Mouse (Mus musculus): ENCODE results near the gene Camkv. TPM values are rescaled to one million over a fixed set of nuclear protein-coding genes. Genes with fewer than 3 reads are reported as not detected.

The Camkv gene
- total RNA-seq, 1 experiment, result 21.5 TPM

DNA sequence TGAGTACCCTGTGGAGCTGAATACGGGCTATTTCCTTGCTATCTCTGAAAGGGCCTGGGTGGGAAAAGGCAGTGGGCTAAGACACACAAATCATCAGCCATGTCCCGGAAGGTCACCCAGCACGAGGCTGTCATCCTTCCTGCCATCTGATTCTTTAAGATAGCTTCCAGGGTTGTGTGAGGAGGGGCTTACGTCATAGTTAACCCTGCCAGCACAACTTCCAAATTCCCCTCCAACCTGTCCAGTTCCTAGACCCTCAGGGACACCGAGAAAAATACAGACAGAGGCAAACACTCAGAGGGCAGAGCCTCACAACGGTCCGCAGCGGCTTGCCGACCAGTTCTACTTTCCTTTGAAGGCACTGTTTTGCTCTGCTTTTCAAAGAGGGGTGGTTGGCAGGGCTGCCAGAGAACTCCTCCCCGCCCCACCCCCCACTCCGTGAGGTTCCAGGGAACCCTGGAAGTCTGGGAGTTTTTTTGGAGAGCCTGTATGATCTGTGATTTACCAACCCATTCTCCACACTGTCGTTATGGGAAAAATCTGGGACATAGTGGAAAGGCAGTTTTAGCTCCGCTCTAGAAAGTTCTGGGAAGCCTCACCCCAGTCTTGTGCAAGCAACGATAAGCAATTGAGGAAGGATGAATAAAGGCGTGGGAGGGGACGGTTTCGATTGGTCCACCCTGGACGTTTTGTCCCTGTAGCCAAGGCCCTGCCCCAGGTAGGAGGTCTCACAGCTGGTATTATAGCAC lies 26.9 kb upstream of the Camkv start:
- H3K9ac ChIP-seq (ENCODE audit: insufficient read depth, low read depth, low read length, poor library complexity, severe bottlenecking), result no peak overlapping the region
- DNase-seq (ENCODE audit: low read depth, low spot score), result no peak
- H3K9me3 ChIP-seq (ENCODE audit: control insufficient read depth, insufficient read depth, low read depth, low read length), result no peaks in the 10 kb centered on the region
- H3K27ac ChIP-seq (ENCODE audit: insufficient read depth, low read depth, low read length, poor library complexity, severe bottlenecking), result no peak overlapping the region
- no peaks in the 10 kb centered on the region for H3K36me3 ChIP-seq (ENCODE audit: control insufficient read depth, insufficient read depth, low read length, poor library complexity, severe bottlenecking)
- no peak overlapping the region for H3K4me3 ChIP-seq (ENCODE audit: insufficient read depth in 1 of 2, low read depth in 1 of 2, low read length in 2 of 2, poor library complexity in 1 of 2, severe bottlenecking in 1 of 2)
- in situ Hi-C loops (cut with MboI; ENCODE audit: low sequenced_read_pairs in 2 of 2, unreplicated experiment in 2 of 2), result no loop called here
- TF ChIP-seq HCFC1 (IDR thresholded peaks at IDR 0.05; ENCODE audit: borderline replicate concordance, insufficient read depth, low read length) (no peak), CHD2 (IDR thresholded peaks at IDR 0.05; ENCODE audit: low read depth, low read length) (no peak), ZC3H11A (IDR thresholded peaks at IDR 0.05; ENCODE audit: borderline replicate concordance, low read depth, low read length) (no peak), ZNF384 (IDR thresholded peaks at IDR 0.05; ENCODE audit: low read depth, low read length) (no peak), MAFK (IDR thresholded peaks at IDR 0.05; ENCODE audit: insufficient read depth, low read depth, low read length) (no peak)
- peaks cover 0 to 3% of the 10 kb centered on the region in 2 experiments; a peak in 2 of 4 replicates for H3K4me1 ChIP-seq (ENCODE audit: control insufficient read depth in 2 of 2, insufficient read depth in 2 of 2, low read length in 2 of 2, poor library complexity in 1 of 2)

- no peaks in the 10 kb centered on the region for H3K9me3 ChIP-seq (ENCODE audit: control insufficient read depth, insufficient read depth, low read depth, low read length)
- no peak for DNase-seq (ENCODE audit: low read depth, low spot score)
- H3K9ac ChIP-seq (ENCODE audit: insufficient read depth, low read depth, low read length, poor library complexity, severe bottlenecking), result no peak overlapping the region
- no peaks in the 10 kb centered on the region for H3K36me3 ChIP-seq (ENCODE audit: control insufficient read depth, insufficient read depth, low read length, poor library complexity, severe bottlenecking)
- in situ Hi-C loops (cut with MboI; ENCODE audit: low sequenced_read_pairs in 2 of 2, unreplicated experiment in 2 of 2), result no loop called here
- H3K4me1 ChIP-seq (ENCODE audit: control insufficient read depth in 2 of 2, insufficient read depth in 2 of 2, low read length in 2 of 2, poor library complexity in 1 of 2), result peaks cover 0 to 3% of the 10 kb centered on the region in 2 experiments; a peak in 2 of 4 replicates
- no peak overlapping the region for H3K4me3 ChIP-seq (ENCODE audit: insufficient read depth in 1 of 2, low read depth in 1 of 2, low read length in 2 of 2, poor library complexity in 1 of 2, severe bottlenecking in 1 of 2)
- H3K27ac ChIP-seq (ENCODE audit: insufficient read depth, low read depth, low read length, poor library complexity, severe bottlenecking), result no peak overlapping the region
- TF ChIP-seq CHD2 (IDR thresholded peaks at IDR 0.05; ENCODE audit: low read depth, low read length), result no peak
- no peak for TF ChIP-seq HCFC1 (IDR thresholded peaks at IDR 0.05; ENCODE audit: borderline replicate concordance, insufficient read depth, low read length)
- TF ChIP-seq ZNF384 (IDR thresholded peaks at IDR 0.05; ENCODE audit: low read depth, low read length), result no peak
- TF ChIP-seq ZC3H11A (IDR thresholded peaks at IDR 0.05; ENCODE audit: borderline replicate concordance, low read depth, low read length), result no peak
- TF ChIP-seq MAFK (IDR thresholded peaks at IDR 0.05; ENCODE audit: insufficient read depth, low read depth, low read length), result no peak
These were observed 25.3 kb upstream of the Camkv start for GRCm38 (mm10) chr9:107910025-107910769.

DNA sequence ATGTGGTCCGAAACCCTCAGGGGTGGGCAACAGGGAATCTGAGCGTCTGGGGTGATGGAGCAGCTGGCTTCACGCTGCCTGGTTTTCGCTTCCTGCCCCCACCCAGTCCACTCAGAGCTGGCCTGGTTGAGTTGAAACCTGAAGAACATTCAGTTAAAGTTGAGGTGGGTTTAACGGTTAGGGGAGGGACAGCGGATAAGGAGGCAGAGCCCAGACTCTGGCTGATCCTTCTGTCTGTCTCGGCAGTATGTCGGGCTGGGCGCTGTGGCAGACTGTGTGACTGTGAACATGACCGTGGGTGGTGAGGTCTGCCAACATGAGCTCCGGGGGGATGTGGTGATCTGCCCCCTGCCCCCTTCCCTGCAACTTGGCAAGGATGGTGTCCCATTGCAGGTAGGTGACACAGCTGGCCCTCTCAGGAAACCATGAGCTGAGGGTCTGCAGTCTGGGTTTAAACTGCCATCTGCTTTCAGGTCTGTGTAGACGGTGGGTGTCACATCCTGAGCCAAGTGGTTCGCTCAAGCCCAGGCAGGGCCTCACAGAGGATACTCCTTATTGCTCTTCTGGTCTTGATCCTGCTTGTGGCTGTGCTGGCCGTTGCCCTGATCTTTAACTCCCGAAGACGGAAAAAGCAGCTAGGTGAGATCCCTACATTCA lies 20.6 kb upstream of the Camkv start:
- Histone ChIP-seq H3K4me1 (ENCODE audit: control insufficient read depth in 2 of 2, insufficient read depth in 2 of 2, low read length in 2 of 2, poor library complexity in 1 of 2) (peaks cover 0 to 4% of the 10 kb centered on the region in 2 experiments; a peak in 2 of 4 replicates), H3K36me3 (ENCODE audit: control insufficient read depth, insufficient read depth, low read length, poor library complexity, severe bottlenecking) (no peaks in the 10 kb centered on the region), H3K27ac (ENCODE audit: insufficient read depth, low read depth, low read length, poor library complexity, severe bottlenecking) (no peak overlapping the region), H3K4me3 (ENCODE audit: insufficient read depth in 1 of 2, low read depth in 1 of 2, low read length in 2 of 2, poor library complexity in 1 of 2, severe bottlenecking in 1 of 2) (no peak overlapping the region), H3K9me3 (ENCODE audit: control insufficient read depth, insufficient read depth, low read depth, low read length) (no peaks in the 10 kb centered on the region), H3K9ac (ENCODE audit: insufficient read depth, low read depth, low read length, poor library complexity, severe bottlenecking) (no peak overlapping the region)
- in situ Hi-C loops (cut with MboI; ENCODE audit: low sequenced_read_pairs in 2 of 2, unreplicated experiment in 2 of 2), result no loop called here
- DNase-seq (ENCODE audit: low read depth, low spot score), result no peak
- TF ChIP-seq CHD2 (IDR thresholded peaks at IDR 0.05; ENCODE audit: low read depth, low read length) (no peak), ZC3H11A (IDR thresholded peaks at IDR 0.05; ENCODE audit: borderline replicate concordance, low read depth, low read length) (no peak), HCFC1 (IDR thresholded peaks at IDR 0.05; ENCODE audit: borderline replicate concordance, insufficient read depth, low read length) (no peak), ZNF384 (IDR thresholded peaks at IDR 0.05; ENCODE audit: low read depth, low read length) (no peak), MAFK (IDR thresholded peaks at IDR 0.05; ENCODE audit: insufficient read depth, low read depth, low read length) (no peak)

DNA sequence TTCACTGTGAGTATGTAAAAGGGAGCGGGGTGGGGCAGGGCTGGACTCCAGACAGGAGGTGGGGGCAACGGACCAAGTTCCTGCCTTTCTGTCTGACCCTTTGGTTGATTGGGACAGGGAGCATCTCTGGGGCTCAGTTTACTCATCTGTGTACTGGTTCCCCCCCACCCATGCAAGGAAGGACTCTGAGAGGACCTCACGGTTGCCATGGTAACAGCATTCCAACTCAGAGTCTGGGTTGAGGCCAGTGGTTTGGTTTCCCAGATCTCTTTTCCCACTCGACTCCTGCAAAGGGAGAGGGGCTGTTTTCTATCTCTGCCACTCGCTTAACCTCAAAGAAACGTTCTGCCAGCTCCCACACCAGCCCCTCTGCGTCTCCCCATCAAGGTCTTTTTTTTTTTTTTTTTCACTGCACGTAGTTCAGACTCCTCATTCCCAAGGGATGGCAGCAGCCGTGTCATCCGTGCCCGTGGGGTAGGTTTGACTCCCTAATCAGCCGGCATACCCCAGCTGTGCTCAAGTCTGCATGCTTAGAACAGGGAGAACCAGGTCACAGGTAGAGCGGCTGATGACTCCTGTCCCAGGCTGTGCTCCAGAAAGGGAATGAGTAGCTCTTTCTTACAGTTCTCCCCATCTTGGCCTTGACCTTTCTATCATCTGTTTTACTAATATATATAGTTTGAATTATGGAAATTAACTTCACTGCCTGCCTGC lies 17.4 kb upstream of the Camkv start:
- Histone ChIP-seq H3K9ac (ENCODE audit: insufficient read depth, low read depth, low read length, poor library complexity, severe bottlenecking) (no peak overlapping the region), H3K36me3 (ENCODE audit: control insufficient read depth, insufficient read depth, low read length, poor library complexity, severe bottlenecking) (no peaks in the 10 kb centered on the region), H3K4me1 (ENCODE audit: control insufficient read depth in 2 of 2, insufficient read depth in 2 of 2, low read length in 2 of 2, poor library complexity in 1 of 2) (peaks cover 0 to 4% of the 10 kb centered on the region in 2 experiments; a peak in 2 of 4 replicates), H3K4me3 (ENCODE audit: insufficient read depth in 1 of 2, low read depth in 1 of 2, low read length in 2 of 2, poor library complexity in 1 of 2, severe bottlenecking in 1 of 2) (no peak overlapping the region), H3K9me3 (ENCODE audit: control insufficient read depth, insufficient read depth, low read depth, low read length) (no peaks in the 10 kb centered on the region), H3K27ac (ENCODE audit: insufficient read depth, low read depth, low read length, poor library complexity, severe bottlenecking) (no peak overlapping the region)
- no peak for DNase-seq (ENCODE audit: low read depth, low spot score)
- in situ Hi-C loops (cut with MboI; ENCODE audit: low sequenced_read_pairs in 2 of 2, unreplicated experiment in 2 of 2), result no loop called here
- TF ChIP-seq HCFC1 (IDR thresholded peaks at IDR 0.05; ENCODE audit: borderline replicate concordance, insufficient read depth, low read length) (no peak), ZC3H11A (IDR thresholded peaks at IDR 0.05; ENCODE audit: borderline replicate concordance, low read depth, low read length) (no peak)
